Mouse (Mus musculus) kidney, adult 2 months (tissue): ENCODE results near the gene 4933416C03Rik.

ENCODE experiments used
- CTCF ChIP-seq: fragments of 200-500 bp; conservative IDR thresholded peaks from 2 replicates; pipeline ENCODE4 v1.5.1; 2011; ENCODE audit warnings: low read depth, mild to moderate bottlenecking, control low read depth, low read length, moderate library complexity, mixed read lengths; ENCODE audit not compliant: insufficient read depth, insufficient read length
- POLR2A ChIP-seq: fragments of 200-500 bp; IDR thresholded peaks from one replicate; pipeline ENCODE4 v1.6.1; 2011; ENCODE audit warnings: low read depth, low read length, control low read depth

DNA sequence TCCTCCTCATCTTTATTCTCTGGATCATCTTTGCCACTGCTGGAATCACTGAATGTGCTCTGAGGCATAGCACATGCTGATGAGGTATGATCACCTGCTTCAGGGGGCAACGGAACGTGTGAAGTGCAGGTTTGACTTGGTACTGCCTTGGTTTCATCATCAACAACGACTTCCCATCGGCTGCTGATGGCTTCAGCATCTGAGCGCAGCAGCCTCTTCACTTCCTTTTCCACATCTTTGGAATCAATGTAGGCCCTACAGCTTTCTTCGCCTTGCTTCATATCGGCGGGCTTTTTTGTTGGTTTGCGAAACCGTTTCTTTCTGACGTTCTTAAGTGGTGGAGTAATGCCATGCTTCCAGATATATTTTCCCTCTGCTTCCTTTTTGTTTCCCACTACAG, 849 bp downstream of the 4933416C03Rik start:
- no peak for TF ChIP-seq POLR2A
- no peak for TF ChIP-seq CTCF
